Mouse (Mus musculus) forelimb bud, embryonic 11.5 days (tissue): ENCODE data around the gene Plxna3.

Source experiments
- DNase-seq: peaks from one replicate; pipeline ENCODE4 v3.0.0-alpha.2; 2012; ENCODE audit warnings: low read depth, low spot score

The Plxna3 gene

DNA sequence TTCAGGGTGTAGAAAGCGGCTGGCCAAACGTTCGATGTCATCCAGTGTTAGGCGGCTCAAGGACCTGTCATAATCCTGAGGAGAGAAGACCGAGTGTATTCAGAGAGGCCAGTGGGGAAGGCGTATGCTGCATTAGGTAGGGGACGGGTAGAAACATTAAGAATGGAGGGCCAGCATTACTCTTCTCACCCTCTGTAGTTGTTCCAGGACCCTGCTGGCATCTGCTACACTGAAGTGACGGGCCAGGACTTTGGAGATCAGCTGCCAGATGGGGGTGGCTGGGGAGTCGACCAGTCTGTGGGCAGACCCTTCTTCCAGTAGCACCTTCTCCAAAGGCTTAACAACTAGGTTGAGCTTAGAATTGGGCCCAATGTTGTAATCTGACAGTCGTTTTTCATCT is 38.6 kb downstream of the Plxna3 start:
- DNase-seq = no peak

DNA sequence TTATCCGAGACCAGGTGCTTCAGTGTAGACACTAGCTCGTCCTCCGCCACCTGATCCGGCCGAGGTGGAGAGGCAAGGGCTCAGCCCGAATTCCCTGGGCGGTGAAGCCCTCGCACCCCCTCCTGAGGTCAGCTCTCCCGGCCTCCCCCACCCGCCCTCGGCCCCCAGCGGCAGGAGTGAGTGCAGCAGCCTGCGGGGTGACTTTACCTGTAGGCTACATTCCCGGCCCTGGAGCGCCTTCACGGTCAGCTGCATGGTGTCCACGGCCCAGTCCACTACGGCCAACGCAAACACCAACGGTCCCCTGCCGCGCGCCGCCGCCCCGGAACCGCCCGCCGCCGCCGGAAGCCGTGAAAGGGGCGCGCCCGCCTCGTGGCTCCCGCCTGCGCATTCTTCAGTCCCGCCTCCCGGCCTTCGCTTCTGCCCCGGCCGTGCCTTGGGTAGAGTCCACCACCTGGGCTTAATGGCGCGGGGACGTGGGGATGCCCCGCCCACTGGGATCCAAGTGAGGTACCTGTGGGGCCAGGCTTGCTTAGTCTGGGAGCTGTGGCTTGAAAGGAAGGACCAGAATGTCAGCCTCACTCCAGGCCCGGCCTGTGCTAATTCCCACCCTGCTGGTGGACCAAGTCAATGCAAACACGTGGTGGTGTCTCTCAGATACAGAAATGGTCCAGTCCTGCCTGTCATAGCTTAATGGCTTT is 39.5 kb downstream of the Plxna3 start:
- peak; percentile 32 for DNase-seq

GRCm38 (mm10) chrX:74372888-74373549 is 44.2 kb downstream of the Plxna3 start, which contains the start of the genes Ubl4a and Slc10a3:
Gene Ubl4a (minus strand): TSS chrX:74373218.
Gene Slc10a3 (minus strand): TSS chrX:74373349.
- peak; percentile 86 for DNase-seq

- DNase-seq = no peak
Measured at GRCm38 (mm10) chrX:74384451-74384850, 55.6 kb downstream of the Plxna3 start.

DNA sequence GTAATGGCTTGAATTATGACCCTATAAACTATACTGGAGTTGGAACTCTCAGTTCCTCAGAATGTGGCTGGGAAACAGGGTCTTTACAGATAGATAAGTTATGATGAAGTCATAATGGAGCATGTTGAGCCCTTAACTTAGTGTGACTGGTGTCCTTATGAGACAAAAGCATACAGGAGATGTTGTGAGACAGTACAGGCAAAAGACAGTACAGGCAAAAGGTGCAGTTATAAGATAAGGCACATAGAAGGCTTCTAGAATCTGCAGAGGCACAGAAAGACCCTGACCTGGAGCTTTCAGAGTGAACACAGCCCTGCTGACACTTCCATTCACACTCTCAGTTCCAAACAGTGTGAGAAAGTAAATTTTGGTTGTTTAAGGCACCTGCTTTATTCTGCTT is 59.3 kb downstream of the Plxna3 start:
- no peak for DNase-seq

DNA sequence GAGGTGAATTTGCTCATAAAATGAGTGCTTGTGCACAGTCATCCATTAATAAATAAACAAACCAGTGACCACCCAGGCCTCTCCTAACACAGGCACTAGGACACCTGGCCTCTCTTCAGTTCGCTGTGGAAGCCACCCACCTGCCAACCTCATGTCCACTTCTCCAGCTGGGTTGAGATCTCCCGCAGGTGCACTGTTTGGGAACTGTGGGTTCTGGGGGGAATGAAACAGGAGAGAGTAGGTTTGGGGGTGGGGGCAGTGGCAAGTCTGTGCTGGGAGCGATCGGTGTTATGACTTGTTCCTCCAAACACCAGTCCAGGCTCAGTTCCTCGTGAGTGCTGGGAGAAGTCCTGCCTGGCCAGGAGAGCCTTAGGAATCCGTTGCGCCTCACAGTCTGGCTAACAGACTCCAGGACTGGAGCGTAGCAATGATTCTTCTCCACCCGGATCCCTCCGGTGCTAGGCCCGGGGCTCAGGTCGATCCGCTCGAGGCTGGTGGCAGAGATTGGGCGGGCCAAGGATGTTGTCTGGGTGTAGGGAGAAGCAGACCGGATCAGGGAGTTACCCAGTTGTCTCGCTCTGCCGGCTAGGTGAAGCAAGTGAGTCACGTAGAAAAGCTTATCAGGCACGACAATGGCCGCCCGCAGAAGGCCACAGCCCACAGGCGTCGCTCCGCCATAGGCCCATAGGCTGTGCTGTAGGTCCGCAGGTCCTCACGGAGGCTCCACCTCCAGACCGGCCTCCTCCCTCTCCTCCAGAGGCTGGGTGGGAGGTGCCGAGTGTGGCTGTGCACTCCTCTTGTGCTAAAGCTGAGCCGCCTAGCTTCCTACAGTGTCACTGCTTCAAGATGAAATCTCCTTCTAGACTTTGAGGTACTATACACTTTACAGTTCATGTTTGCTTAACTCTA is 63.9 kb downstream of the Plxna3 start, which contains the start of the genes Fam3a and Ikbkg:
Gene Fam3a, minus strand, starts transcription at position 738 of the 909 bp plus-strand sequence.
Gene Ikbkg, plus strand, starts transcription at position 756 of the 909 bp plus-strand sequence.
- peak; percentile 85 for DNase-seq
